Mouse (Mus musculus): Measurements from ENCODE around the gene Ciao2b. TPM values are rescaled to one million over a fixed set of nuclear protein-coding genes. Genes with fewer than 3 reads are reported as not detected.

The Ciao2b gene
- polyA plus RNA-seq, 1 experiment from 2014 or later: 131 TPM

DNA sequence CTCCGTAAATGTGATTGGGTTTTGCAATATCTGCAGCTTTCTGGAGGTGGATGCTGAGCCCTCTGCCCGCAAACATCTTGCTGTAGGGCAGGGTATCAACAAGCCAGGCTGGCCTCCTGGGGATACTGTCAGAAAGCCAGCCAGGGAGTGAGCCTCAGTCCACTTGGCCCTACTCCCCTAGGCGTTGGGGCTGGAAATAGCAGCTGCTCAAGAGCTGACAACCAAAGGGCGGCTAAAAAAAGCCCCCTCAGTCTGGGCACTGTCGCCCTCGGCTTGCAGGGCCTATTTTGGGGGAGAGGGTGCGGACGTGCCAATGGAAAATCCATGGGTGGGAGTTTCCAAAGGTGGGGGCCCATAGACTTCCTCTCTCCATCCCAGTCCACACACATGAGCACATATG lies 32.5 kb downstream of the Ciao2b start:
- H3K27ac ChIP-seq (replicated peaks): no peak overlapping the region
- no peaks in the 10 kb centered on the region for H3K36me3 ChIP-seq
- no peak for ATAC-seq (ENCODE audit: low read depth)
- H3K27me3 ChIP-seq: no peaks in the 10 kb centered on the region
- no peak overlapping the region for H3K4me2 ChIP-seq
- H3K9ac ChIP-seq: no peak overlapping the region
- no peaks in the 10 kb centered on the region for H3K9me3 ChIP-seq
- WGBS: 71% methylated on average over 8 of the region's 8 CpGs
- no peaks in the 10 kb centered on the region for H3K4me1 ChIP-seq (replicated peaks)
- H3K4me3 ChIP-seq: no peak overlapping the region

DNA sequence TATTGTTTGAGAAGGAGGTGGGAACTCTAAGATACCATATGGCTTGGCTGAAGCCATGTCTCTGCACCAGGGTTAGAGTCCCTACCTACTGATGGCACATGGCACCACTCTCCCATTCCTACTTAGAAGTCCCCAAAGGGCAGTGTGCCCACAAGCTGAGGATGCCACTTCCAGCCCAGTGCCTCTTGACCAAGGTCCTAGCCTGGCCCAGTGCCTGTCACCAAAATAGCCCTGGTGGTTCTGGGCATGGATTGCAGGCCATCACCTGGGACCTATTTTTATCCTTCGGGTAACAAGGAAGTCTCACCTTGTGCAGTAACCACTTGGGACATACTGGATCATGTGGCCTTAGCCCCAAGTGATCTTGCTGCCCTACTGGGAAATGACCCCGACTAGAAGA lies 33.8 kb downstream of the Ciao2b start:
- H3K36me3 ChIP-seq: no peaks in the 10 kb centered on the region
- H3K27ac ChIP-seq (replicated peaks): no peak overlapping the region
- 79% methylated on average over 2 of the region's 2 CpGs for WGBS

DNA sequence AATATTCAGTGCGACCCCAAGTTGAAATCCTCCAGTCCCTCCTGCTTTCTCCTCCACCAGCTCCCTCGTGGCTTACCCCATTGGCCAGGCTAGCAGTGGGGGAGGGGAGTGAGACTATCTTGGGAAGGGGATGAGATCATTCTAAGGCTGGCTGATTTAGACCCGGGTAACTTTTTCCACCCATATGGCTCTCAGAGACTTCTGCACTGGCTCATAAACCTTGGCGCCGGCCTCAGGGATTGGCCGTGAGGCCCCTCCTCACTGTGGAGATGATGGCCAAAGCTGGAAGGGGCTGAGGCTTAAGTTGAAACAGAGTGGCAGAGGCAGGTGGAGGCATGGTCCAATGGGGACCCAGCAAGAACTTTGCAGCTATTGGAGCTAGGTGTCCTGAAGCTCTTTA lies 35.4 kb downstream of the Ciao2b start:
- Histone ChIP-seq H3K27me3 (peaks cover 6% of the 10 kb centered on the region; the same call in 1 of the 2 replicates), H3K9me3 (no peaks in the 10 kb centered on the region), H3K27ac (replicated peaks) (no peak overlapping the region), H3K9ac (no peak overlapping the region), H3K36me3 (no peaks in the 10 kb centered on the region), H3K4me1 (replicated peaks) (peaks cover 13% of the 10 kb centered on the region), H3K4me3 (no peak overlapping the region), H3K4me2 (no peak overlapping the region)
- WGBS: 44% methylated on average over 6 of the region's 6 CpGs
- ATAC-seq (ENCODE audit: low read depth): no peak

More for the DNA sequence above, 33.8 kb downstream of the Ciao2b start:
- Histone ChIP-seq H3K27me3 (no peaks in the 10 kb centered on the region), H3K9me3 (no peaks in the 10 kb centered on the region), H3K4me1 (replicated peaks) (no peaks in the 10 kb centered on the region), H3K4me2 (no peak overlapping the region), H3K4me3 (no peak overlapping the region), H3K9ac (no peak overlapping the region)
- no peak for ATAC-seq (ENCODE audit: low read depth)

DNA sequence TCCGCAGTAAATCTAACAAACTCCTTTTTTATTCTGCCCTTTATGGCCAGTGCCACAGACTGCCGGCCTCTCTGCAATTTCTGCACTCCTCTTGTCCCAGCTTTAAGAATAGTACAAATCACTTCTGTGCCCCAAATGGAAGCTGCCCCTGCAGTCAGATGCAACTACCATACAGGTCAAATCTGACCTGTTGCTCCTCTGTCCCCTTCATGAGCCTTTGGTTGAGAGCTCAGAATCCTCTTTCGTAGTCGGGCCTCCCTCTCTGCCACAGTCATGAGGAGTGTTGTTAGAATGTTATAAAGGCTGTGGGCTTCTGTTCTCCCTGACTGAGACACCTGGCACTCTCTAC lies 38.5 kb downstream of the Ciao2b start:
- ATAC-seq (ENCODE audit: low read depth): no peak
- Histone ChIP-seq H3K27me3 (peaks cover 10% of the 10 kb centered on the region; the same call in 1 of the 2 replicates), H3K4me3 (no peak overlapping the region), H3K36me3 (no peaks in the 10 kb centered on the region), H3K27ac (replicated peaks) (no peak overlapping the region), H3K4me2 (no peak overlapping the region), H3K9me3 (no peaks in the 10 kb centered on the region), H3K9ac (no peak overlapping the region), H3K4me1 (replicated peaks) (peaks cover 13% of the 10 kb centered on the region)
- WGBS: 58% methylated on average over 4 of the region's 4 CpGs

DNA sequence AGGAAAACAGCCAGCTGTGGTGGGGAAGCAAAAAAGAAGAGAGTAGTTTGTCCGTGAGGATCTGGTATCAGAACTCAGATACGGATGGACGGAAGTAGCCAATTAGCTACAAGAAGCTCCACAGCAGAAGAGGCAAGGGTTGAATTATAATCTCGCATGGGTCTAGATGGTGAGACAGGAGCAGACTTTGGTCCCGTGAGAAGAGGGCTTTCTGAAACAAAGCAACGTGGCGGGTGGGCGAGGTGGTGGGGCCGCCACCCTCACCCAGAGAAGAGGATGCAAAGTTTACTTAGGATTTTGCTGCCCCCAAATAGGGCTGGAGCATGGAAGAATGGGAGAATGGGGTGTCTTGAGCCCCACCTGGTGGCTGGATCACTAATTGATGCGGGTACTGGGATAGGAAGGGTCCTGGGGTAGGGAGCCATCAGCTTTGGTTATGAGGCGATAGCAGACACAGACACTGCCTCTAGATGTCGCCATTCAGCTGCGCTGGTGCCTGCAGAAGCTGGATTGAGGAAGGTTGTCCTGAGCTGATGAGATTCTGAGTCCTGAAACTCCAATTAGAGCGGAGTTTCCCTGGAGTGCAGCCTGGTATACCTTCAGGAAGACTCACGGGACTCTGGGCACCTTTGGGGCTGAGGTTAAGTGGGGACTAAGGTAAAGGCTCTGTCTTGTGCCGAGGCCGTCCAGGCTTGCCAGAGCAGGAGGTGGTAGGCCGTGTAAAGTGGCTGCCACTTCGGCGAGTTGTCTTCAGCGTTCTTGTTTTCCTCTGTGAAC lies 39.1 kb downstream of the Ciao2b start:
- no peak overlapping the region for H3K27ac ChIP-seq (replicated peaks)
- H3K36me3 ChIP-seq: 0 out of 2 replicates have a peak, but pooled peaks cover 2% of the 10 kb centered on the region
- H3K27me3 ChIP-seq: peaks cover 10% of the 10 kb centered on the region; the same call in 1 of the 2 replicates
- ATAC-seq (ENCODE audit: low read depth): peak; percentile 92
- H3K4me1 ChIP-seq (replicated peaks): peaks cover 13% of the 10 kb centered on the region
- peak overlapping the region; percentile 46 for H3K4me2 ChIP-seq
- no peaks in the 10 kb centered on the region for H3K9me3 ChIP-seq
- peak overlapping the region; percentile 27; the same call in 1 of the 2 replicates for H3K9ac ChIP-seq
- peak overlapping the region; percentile 7; the same call in 1 of the 2 replicates for H3K4me3 ChIP-seq
- WGBS: 21% methylated on average over 21 of the region's 21 CpGs

DNA sequence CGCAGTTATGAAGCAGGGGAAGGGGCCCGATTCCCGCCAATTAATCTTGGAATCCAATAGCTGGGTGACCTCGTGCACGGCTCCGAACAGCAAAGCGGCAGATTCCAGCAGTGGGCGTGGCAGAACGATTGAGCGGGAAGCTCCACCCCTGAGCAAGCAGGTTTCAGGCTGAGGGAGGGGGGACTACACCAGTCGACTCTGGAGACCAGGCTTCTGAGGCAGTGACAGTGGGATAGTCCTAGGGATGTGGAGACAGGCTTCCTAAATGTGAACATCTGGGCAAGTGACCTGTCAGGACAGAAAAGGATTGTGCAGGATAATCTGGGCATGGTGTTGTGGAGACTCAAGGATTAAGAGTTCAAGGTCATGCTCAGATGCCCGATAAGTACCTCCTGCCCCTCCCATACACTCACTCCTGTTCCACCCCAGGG lies 39.8 kb downstream of the Ciao2b start:
- Histone ChIP-seq H3K9me3 (no peaks in the 10 kb centered on the region), H3K27me3 (peaks cover 10% of the 10 kb centered on the region; the same call in 1 of the 2 replicates), H3K9ac (no peak overlapping the region), H3K27ac (replicated peaks) (no peak overlapping the region), H3K4me2 (peak overlapping the region; percentile 46), H3K36me3 (0 out of 2 replicates have a peak, but pooled peaks cover 5% of the 10 kb centered on the region), H3K4me1 (replicated peaks) (peaks cover 13% of the 10 kb centered on the region), H3K4me3 (peak overlapping the region; percentile 11; the same call in 1 of the 2 replicates)
- WGBS: 2% methylated on average over 12 of the region's 12 CpGs
- peak; percentile 58 for ATAC-seq (ENCODE audit: low read depth)

DNA sequence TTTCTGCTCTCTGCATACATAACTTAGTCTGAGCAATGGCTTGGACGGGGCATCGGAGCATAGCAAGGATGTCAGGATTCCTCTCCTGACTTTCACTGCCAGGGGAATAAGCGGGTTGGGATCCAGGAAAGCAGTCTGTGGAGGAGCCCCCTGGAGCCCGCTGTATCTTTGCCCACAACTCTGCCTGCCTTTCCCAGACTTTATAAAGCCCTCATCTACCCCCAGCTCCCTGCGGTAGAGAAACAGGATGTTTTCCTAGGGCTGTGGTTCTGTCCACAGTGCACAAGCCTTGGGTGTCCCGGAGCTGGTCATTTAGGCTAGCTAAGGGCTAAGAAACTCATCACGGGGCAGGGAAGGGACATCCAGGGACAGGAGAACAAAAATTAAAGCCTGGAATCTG lies 40.4 kb downstream of the Ciao2b start:
- H3K4me3 ChIP-seq: 0 out of 2 replicates have a peak overlapping the region, but pooled peaks have one; percentile 11
- whole genome bisulfite sequencing: 18% methylated on average over 7 of the region's 7 CpGs
- H3K27me3 ChIP-seq: peaks cover 10% of the 10 kb centered on the region; the same call in 1 of the 2 replicates
- peak overlapping the region; percentile 46 for H3K4me2 ChIP-seq
- H3K36me3 ChIP-seq: peaks cover 9% of the 10 kb centered on the region
- H3K4me1 ChIP-seq (replicated peaks): peaks cover 13% of the 10 kb centered on the region
- no peaks in the 10 kb centered on the region for H3K9me3 ChIP-seq
- no peak overlapping the region for H3K27ac ChIP-seq (replicated peaks)
- ATAC-seq (ENCODE audit: low read depth): no peak
- H3K9ac ChIP-seq: no peak overlapping the region

DNA sequence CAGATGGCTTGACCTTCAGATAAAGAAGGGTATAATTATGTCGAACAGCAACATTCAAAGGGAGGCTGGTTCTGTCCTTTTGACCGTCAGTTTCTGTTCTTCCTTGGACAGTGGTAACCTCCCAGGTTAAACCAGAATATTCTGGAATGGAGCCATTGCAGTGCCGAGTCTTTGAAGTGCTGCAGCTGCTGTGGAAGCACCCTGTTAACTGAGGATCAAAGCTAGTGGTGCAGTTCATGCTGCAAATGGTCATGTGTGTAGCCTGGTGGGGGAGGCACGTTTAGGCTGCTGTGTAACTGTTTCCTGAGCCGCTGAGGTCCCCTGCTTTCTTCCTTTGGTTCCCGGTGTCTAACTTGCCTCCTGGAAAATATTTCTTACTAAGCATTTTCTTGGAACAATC lies 43.3 kb downstream of the Ciao2b start:
- H3K9me3 ChIP-seq: no peaks in the 10 kb centered on the region
- H3K4me3 ChIP-seq: no peak overlapping the region
- no peak overlapping the region for H3K27ac ChIP-seq (replicated peaks)
- no peak overlapping the region for H3K4me2 ChIP-seq
- no peak overlapping the region for H3K9ac ChIP-seq
- ATAC-seq (ENCODE audit: low read depth): no peak
- H3K27me3 ChIP-seq: peaks cover 10% of the 10 kb centered on the region; the same call in 1 of the 2 replicates
- peaks cover 34% of the 10 kb centered on the region for H3K36me3 ChIP-seq
- peaks cover 13% of the 10 kb centered on the region for H3K4me1 ChIP-seq (replicated peaks)
- 64% methylated on average over 6 of the region's 6 CpGs for WGBS

DNA sequence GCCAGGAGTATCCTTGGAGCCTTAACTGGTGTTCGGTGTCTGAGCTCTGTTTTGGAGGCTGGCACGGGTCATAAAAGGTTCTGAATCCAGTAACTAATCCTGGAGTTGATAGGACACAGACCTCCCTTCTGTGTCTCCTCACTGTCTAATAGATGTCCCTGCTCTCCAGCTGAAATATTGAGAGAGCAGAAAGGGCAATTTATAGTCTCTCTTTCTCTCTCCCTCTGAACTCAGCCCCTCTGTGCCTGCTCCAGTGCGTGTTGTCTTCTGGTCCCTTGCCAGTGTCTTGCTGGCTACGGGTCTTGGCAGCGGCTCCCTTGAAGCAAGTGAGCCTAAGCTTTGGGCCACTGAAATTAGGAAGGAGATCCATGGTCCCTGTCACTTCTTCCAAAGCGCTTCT lies 44.1 kb downstream of the Ciao2b start:
- 83% methylated on average over 6 of the region's 6 CpGs for WGBS
- no peak overlapping the region for H3K4me3 ChIP-seq
- H3K36me3 ChIP-seq: peaks cover 36% of the 10 kb centered on the region
- H3K9ac ChIP-seq: no peak overlapping the region
- no peak overlapping the region for H3K4me2 ChIP-seq
- no peak for ATAC-seq (ENCODE audit: low read depth)
- no peaks in the 10 kb centered on the region for H3K9me3 ChIP-seq
- H3K27ac ChIP-seq (replicated peaks): no peak overlapping the region
- H3K4me1 ChIP-seq (replicated peaks): peaks cover 14% of the 10 kb centered on the region
- peaks cover 10% of the 10 kb centered on the region; the same call in 1 of the 2 replicates for H3K27me3 ChIP-seq

DNA sequence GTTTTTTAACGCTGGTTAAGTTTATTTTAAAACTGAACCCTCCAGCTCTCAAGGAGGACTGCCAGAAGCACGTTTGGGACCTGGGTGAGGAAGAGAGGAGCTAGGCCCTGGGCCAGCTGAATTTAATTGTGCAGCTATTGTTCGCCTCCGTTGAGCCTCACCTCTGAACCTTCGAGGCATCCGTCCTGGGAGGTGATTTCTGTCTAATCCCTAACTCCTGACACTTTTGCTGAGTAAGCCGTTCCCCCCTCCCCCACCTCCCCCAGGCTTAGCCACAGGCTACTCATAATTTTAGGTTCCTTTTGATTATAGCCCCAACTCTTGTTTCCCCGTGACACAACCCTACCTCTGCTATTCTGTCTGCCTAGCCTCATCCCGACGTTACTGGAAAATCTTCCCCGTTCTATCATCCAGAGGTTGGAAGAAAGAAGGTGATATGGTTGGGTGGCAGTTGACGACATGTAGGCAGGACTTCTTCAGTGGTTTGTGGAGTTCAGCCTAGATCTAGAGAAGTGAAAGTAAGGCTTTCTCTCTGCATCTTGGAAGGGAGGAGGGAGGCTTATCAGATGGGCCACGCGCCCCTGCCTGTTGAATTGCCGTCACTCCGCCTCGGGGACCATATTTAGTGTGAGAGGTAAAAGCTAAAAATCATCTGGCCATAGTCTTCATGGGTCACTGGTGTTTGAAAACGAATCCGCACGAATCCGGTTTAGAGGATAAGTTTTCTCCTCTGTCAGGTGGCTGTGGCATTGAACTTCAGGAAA lies 45.8 kb downstream of the Ciao2b start:
- H3K27me3 ChIP-seq: no peaks in the 10 kb centered on the region
- no peaks in the 10 kb centered on the region for H3K9me3 ChIP-seq
- ATAC-seq (ENCODE audit: low read depth): no peak
- H3K36me3 ChIP-seq: peaks cover 36% of the 10 kb centered on the region
- WGBS: 86% methylated on average over 21 of the region's 21 CpGs
- H3K27ac ChIP-seq (replicated peaks): no peak overlapping the region
- H3K9ac ChIP-seq: no peak overlapping the region
- H3K4me1 ChIP-seq (replicated peaks): peaks cover 11% of the 10 kb centered on the region
- no peak overlapping the region for H3K4me3 ChIP-seq
- no peak overlapping the region for H3K4me2 ChIP-seq

DNA sequence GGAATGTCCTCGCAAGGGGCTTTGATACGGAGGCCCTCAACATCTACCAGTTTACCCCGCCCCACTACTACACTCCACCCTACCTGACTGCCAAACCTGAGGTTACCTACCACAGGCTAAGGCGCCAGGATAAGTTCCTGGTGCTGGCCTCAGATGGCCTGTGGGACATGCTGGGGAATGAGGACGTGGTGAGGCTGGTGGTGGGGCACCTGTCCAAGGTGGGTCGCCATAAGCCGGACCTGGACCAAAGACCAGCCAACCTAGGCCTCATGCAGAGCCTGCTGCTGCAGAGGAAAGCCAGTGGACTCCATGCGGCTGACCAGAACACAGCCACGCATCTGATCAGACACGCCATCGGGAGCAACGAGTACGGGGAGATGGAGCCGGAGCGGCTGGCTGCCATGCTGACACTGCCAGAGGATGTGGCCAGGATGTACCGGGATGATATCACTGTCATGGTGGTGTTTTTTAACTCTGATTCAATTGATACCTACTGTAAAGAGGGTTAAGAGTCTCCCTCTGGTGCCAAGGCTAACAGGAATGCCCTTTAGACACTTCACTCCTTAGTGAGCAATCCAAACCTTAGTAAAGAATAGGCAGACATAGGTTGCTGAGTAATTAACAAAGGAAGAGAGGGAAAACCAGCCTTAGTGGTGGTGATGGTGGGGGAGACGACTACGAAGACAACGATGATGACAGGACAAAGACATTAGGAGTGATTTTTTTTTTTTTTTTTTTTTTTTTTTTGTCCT lies 47.0 kb downstream of the Ciao2b start:
- no peak for ATAC-seq (ENCODE audit: low read depth)
- no peak overlapping the region for H3K9ac ChIP-seq

More for the DNA sequence above, 47.0 kb downstream of the Ciao2b start:
- Histone ChIP-seq H3K9me3 (no peaks in the 10 kb centered on the region), H3K4me1 (replicated peaks) (peaks cover 15% of the 10 kb centered on the region), H3K27me3 (no peaks in the 10 kb centered on the region), H3K4me2 (no peak overlapping the region), H3K27ac (replicated peaks) (no peak overlapping the region), H3K36me3 (peaks cover 36% of the 10 kb centered on the region), H3K4me3 (no peak overlapping the region)
- 93% methylated on average over 19 of the region's 19 CpGs for WGBS
